Mouse (Mus musculus) heart, postnatal 4 days (tissue): ENCODE data around the gene P2rx6. TPM values are rescaled to one million over a fixed set of nuclear protein-coding genes. Genes with fewer than 3 reads are reported as not detected.
"Not testable (repeated sequence)": the region's sequence is repeated elsewhere in the genome, so short reads cannot be mapped to it uniquely, and the experiment has no call there.

Source experiments
- DNase-seq: peaks from one replicate; pipeline ENCODE4 v3.0.0; 2021
- total RNA-seq, 2 experiments: library from RNA; stranded (reverse); gene quantifications; 2 replicates each; pipeline ENCODE4 v1.2.3; 2021

The P2rx6 gene
- under 1 TPM; 0.27 to 0.36 TPM for total RNA-seq

DNA sequence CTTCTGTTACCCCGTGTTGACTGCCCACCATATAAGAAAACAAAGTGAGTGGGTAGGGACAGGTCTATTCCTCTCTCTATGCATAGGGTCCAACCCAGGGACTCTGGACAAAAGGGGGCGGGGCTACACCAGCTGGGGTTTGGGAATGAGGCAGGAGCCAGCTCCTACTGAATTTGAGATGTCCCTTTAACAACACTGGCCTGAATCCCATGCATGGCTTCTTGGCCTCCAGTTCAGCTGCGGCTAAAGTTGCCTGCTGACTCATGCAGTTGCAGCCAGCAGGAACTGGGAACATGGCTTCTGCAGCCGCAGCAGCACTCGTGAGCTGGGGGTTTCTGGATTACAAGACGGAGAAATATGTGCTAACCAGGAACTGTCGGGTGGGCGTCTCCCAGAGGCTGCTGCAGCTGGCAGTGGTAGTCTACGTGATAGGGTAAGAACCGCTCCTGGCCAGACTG is at the start of gene P2rx6:
TSS of gene P2rx6 (plus strand) at position 135 of the 458 bp plus-strand sequence.
- peak; percentile 71 for DNase-seq

DNA sequence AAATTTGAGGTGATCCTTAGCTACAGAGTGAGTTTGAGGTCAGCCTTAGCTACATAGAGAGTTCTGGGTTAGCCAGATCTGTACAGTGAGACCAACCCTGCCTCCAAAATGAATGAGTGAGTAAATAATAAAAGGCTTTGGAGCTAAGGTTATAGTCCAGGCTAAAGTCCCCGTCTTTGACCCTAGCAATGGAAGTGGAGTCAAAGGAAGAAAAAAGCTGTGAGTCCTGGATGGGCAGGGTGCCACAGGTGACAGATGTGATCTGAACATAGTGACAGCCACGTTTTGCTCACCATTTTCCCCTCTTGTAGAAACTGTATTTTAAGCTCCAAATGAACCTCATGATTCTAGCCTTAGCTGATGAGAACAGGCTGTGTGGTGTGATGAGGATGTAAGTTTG is 42.8 kb upstream of the P2rx6 start:
- DNase-seq, result no peak

DNA sequence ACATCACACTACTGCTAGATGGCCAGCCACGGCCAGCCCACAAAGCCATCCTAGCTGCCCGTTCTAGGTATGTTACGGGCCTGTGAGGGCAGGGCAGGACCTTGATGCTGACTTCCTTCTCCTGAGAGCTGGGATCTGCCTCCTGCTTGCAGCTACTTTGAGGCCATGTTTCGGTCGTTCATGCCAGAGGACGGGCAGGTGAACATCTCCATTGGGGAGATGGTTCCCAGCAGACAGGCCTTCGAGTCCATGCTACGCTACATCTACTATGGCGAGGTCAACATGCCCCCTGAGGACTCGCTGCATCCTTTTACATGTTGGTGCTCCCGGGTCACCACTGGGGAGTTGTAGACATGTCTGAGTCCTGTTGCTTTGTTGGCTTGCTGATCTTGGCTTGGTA is 37.5 kb upstream of the P2rx6 start:
- no peak for DNase-seq

DNA sequence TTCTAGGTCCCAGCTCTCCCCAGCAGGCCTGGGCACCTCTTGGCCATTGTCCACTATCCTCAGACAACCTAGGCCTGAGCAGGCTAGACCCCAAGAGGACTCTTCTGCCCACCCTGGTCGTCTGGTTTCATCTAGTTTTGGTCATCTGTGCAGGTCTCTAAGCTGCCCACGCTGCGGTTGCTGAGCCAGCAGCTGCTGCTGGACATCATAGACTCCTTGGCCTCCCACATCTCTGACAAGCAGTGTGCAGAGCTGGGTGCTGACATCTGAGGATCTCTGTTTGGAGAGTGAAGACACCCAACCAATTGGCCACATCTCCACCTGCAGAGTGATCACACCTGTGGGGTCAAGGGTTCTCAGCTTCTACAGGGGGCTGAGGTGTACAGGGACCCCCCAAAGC is 36.2 kb upstream of the P2rx6 start:
- DNase-seq, result no peak

DNA sequence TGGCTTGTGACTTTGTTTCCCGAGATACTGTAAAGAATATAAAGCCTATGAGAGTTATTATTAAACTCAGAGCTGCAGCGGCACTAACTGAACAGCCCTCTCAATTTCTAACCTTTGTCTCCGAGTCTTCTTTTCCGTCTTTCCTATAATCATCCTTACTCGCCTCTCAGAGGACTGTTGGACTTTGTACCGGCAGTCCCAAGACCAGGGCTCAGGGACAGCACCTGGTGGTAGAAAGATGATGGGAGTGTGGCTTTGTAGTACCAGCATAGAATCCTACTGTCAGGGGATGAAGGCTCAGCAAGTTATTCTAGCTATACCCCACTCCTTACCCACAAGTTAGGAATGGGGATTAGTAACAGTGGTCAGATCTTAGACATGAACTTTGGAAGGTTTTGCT is 35.5 kb upstream of the P2rx6 start:
- no peak for DNase-seq

DNA sequence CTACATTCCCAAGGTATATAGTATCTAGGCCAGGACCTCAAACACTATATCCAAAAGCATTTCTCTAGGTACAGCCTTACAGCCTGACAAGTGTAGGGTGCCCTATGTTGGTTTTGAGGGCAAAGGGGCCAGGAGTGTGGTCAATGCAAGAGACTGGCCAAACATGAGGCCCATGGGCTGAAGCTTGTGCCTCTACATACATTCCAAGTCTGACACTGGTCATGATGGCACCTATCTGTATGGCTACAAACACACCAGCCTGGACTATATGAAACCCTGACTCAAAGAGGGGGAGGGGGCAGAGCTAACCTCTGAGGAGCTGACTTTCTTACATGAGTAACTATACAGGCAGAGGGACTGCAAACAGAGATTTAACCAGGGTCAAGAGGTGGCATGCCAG is 34.1 kb upstream of the P2rx6 start:
- no peak for DNase-seq

DNA sequence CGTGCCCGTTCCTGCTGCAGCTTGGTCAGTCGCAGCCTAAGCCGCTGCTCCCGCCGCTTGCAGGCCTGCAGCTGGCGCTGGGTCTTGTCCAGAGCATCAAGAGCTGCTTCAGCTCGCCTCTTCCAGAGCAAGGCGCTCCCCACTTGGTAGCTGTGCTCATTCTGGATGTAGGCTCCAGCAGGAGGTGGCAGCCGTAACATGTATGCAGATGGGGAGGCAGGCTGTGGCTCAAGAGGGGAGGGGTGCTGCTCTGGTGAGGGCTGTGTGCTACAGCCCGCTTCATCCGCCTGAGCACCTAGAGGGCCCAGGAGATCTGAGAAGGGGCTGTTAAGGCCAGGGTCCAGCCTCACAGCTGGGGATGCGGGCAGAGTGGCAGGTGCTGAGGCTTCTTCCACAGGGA is 33.4 kb upstream of the P2rx6 start:
- no peak for DNase-seq

DNA sequence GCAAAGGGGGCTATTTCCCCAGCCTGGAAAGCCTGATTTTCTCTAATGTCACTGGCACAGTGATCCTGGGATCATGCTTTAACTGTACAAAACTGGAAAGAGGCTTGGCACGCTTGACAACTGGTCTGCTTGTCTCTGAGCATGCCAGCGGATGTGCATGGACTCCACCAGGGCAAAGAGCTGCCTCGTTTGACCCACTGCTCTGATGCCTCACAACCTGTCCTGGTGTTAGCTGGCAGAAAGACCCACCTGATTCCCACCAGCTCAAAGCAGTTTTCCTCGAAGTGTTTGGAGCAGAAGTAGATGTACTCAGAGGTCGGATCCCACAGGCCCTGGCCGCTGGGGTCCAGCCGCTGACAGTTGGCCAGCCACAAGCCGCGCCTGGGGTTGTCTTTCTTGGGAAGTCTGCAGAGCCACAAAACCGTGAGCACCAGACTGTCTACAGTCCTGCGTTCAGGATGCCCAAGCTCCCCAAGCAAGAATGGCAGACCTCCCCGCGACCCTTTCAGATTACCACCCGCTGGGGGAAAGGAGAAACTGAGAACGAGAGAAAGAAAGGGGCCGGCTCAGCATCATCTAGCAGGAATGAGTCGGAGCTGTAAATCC is 31.6 kb upstream of the P2rx6 start:
- DNase-seq, result peak; percentile 34

DNA sequence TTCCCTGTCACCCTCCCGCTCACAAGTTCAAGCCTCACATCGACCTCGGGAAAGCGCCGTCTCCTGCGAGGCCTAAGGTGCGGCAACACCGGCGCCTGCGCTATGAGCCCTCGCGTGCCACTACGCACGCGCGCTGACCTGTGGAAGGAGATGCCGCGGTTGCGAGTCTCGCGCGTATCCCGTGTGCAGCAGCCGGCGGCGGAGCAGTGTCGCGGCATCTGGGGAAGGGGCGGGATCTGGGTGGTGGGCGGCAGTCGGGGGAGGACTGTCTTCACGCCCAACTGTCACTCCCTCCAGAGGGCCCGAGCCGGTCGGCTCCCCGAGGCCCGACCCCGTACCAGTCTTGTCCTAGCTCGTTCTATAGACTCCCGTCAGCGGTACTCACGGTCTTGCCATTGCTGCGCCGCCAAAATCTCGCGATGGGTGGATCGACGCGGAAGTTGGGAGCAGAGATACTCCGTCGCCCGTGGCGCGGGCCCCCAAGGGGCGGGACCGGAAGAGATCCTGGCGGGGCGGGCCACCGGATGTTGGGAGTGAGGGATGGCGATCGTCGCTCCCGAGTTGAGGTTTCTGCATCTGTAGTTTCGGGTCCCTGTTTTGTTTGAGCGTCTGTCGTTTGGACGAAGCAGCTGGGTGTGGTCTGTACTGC is 30.9 kb upstream of the P2rx6 start, which contains the start of gene Thap7:
TSS of gene Thap7 (minus strand) at position 497 of the 649 bp plus-strand sequence.
- peak; percentile 98 for DNase-seq

DNA sequence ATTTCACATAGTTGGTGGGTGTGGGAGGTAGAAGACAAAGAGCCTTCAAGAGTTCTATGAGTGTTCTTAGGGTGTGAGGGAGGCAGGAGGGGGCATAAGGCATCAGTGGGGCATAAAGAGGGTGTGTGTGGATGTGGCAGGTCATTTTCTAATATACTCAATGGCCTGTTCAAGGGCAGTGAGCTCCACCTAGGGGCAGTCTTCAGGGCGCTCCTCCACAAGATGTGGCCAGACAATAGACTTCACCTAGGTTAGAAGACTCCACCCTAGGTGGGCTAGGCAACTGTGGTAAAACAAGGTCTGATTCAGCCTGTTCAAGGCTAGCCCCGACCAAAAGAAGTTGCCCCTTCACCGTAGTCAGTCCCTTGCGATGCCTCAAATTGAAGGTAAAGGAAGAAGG is 29.4 kb upstream of the P2rx6 start:
- DNase-seq, result no peak

DNA sequence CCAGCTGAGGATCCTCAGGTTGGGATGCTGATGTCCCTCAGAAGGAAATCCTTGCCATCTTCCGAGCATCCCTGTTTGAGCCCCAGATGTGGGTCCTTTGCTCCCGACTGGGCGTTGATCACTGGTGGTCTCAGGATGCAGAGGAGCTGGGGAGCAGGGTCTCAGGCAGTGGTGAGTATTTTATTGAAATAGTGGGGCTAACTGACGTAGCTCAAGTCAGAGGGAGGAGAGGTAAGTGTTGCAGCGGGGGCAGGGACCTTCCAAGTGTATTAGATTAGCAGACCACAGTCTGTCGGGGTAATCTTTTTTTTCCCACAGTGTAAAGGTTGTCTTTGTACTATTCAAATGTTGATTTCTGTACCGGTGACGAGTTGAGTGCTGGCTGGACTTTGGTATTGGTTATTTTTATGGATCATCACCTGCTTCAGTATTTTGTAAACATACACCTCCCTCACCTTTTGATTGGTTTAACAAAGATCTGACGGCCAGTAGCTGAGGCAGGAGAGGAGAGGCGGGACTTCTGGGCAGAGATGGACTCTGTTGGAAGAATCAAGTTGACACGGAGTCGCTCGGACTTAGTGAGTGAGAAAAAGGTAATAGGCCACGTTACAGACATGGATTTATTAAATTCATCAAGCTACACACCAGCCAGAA is 28.9 kb upstream of the P2rx6 start:
- DNase-seq, result no peak

DNA sequence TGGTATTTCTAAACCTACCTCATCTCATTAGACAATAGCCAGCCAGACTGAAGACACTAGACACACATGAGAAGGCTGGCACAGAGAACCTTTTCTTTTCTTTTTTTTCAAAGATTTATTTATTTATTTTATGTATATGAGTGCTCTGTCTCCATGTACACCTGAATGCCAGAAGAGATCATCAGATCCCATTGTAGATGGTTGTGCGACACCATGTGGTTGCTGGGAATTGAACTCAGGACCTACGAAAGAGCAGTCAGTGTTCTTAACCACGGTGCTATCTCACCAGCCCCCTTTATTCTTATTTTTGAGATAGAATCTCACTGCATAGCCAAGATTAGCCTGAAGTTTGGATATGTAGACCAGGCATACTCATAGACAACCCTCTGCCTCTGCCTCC is 25.1 kb upstream of the P2rx6 start:
- no peak for DNase-seq

DNA sequence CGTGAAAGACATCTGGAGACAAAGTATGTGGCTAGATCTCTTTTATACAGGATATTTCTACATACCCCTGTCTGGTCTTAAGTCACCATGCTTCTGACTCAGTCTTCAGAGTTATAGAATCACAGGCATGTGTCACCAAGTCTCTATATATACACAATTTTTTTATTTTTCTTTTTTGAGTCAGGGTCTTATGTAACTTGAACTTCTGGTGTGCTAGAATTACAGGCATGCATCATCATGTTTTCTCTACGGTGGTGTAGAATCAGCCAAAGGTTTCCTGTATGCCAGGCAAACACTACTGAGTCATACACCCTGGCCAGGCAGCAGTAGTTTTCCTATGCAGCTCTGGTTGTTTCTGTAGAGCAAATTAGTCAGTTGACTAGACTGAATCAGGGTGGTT is 19.1 kb upstream of the P2rx6 start:
- no peak for DNase-seq

DNA sequence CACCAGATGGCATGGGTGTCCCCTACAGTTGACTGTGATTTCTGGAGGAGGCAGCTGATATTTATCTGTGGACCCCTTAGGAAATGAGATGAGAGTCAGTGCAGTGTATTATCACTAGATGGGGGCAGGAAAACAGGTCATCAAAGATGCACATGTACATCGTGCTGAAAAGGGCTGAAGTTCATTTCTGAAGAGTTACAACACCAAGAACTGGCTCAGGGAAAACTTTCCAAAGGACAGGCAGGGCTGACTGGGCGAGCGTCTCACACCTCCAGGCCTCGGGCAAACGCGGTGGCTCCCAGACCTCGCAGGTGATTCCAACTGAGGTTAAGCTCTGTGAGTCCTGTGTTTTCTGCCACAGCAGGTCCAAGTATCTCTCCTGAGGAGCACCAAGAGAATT is 8.8 kb upstream of the P2rx6 start:
- no peak for DNase-seq

DNA sequence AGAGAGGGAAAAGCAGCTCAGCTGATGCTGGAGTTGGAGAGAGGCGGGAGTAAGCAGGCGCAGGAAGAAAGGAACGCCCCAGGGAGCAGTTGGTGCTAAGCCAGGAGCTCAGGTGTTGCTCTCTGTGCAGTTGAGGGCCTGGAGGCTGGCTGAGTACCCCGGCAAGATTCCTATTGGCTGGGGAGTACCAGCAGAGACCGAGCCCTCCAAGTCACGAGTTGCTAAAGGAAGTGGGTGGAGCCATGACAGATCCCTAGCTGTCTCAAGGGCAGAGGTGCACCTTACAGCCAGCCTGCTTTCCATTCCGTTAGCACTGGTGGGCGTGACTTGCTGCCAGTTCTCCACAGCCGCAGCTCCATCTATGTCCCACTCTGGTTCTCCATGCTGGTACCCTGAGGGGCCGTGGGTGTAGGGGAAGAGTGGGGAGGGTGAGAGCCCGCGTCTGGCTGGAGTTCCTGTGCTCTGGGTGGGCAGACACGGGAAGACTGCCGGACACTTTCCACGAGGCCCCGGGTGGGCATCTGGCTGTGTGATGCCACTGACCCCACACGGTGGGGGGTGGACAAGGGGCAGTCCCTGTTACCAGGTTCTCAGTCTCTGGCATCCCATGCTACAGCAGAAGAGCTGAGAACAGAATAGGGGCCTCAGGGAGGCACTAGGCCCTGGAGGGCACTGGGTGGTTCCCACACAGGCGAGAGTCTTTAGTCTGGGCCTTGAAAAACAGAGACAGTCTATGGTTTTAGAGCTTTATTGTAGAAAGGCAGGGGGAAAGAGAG is 7.6 kb upstream of the P2rx6 start:
- peak; percentile 25 for DNase-seq

DNA sequence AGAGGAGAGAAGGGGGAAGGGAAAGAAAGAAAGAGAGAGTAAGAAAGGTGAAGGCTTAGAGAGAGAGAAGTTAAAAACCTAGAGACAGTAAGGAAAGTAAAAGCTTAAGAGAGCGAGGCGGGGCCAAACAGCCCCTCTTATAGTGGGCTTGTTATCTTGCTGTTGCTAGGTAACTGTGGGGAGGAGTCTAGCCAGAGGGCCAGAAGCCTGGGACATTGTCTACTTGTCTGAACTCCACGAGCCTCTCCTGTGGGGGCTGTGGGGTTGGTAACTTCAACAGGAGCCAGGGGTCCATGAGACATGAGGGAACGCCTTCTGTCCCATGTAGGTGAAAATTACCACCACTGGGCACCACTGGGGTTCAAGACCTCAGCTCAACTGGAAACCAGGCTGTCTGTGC is 7.0 kb upstream of the P2rx6 start:
- DNase-seq, result not testable (repeated sequence)

DNA sequence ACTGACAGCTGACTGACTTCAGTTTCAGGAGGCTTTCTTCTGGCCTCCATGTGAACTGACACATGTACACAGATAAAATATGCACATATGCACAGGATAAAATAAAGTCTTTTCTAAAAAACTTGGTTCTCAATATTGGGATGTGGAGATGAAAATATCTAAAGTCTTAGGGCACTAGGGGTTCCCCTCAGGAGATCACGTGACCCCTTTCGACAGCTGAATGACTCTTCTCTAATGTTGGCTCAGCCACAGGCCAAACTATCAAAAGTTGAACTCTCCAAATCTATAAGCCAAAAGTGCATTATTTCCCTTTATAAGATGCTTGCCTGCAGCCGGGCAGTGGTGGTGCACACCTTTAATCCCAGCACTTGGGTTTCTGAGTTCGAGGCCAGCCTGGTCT is 5.5 kb upstream of the P2rx6 start:
- DNase-seq, result no peak

DNA sequence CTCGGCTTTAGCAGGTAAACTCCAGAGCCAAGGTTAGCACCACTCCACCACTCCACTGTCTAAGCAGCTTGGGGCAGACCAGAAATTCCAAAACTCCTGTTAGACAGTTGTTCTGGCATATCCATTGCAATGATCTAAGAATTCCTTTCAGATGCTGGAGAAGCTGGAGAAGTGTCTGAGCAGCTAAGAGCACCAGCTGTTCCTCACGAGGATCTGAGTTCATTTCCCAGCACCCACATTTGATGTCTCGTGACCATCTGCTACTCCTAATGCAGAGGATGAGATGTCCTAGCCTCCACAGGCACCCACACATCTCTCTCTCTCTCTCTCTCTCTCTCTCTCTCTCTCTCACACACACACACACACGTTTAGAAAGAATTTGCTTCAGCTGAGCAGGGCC is 4.8 kb upstream of the P2rx6 start:
- no peak for DNase-seq

DNA sequence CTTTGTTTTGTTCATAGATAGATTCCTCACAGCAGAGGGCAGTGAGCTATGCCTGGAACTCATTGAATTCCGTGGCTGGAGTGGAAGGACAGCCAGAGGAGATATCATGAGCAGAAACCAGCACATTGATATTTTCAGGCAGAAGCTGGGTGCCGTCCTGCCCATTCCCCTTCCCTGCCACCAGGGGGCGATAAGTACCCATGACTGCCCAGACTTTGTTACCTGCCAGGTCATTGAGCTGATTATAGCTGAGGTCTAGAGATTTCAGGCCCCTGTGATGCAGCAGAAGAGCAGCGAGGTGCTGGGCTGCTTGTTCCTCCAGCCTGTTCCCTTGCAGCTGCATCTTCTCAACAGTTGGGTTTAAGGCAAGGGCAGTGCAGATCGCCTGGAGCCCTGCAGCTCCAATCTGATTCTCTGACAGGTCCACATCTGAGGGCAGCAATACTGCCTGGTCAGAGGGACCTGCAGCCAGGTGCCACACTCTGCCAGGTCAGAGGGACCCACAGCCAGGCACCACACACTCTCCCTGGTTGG is 3.7 kb upstream of the P2rx6 start:
- peak; percentile 83 for DNase-seq

DNA sequence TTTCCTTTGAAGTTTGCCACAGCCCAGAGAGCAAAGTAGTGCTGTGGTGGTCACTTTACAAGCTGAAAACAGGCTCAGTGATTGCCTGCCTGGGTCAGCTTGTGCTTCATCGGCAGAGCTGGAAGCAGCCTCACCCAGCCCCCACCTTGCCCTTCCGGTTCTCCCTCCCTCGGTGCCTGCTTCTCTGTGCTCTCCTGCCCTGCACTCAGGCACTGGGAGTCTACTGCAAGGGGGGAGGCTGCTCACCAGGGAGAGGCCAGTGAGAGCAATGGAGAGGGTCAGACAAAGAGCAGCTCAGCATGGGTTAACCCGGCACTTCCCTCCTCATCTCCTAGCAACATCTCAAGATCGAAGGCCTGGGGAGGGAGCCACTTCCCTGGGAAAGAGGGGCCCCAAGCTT is 2.9 kb upstream of the P2rx6 start:
- DNase-seq, result no peak

DNA sequence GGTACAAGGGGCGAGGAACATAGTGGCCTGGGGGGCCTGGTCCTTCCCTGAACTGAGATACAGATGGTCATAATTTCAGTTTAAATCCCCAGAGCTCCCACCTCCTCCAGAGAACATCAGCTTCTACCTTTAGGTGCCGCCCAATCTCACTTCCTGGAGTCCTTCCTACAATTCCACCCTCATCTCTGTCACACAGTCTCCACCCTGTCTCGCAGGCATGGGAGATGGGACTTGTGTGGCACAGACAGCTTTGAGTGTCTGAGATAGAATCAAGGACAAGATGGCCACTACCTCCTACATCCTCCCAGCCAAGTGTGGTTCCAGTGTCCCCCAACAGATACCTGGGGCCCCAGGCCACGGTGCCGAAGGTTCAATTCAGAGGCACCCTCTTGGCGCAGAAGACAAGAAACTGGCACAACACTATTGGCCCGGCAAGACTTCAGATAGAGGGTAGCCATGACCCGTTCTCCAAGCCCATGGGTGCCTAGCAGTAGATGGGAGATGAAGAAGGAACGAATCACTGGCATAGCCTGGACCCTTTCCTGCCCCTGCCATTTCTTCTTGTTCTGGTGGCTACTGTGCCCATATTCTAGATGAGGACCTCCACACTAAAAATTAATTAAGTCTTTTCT is 2.2 kb upstream of the P2rx6 start:
- DNase-seq, result no peak

DNA sequence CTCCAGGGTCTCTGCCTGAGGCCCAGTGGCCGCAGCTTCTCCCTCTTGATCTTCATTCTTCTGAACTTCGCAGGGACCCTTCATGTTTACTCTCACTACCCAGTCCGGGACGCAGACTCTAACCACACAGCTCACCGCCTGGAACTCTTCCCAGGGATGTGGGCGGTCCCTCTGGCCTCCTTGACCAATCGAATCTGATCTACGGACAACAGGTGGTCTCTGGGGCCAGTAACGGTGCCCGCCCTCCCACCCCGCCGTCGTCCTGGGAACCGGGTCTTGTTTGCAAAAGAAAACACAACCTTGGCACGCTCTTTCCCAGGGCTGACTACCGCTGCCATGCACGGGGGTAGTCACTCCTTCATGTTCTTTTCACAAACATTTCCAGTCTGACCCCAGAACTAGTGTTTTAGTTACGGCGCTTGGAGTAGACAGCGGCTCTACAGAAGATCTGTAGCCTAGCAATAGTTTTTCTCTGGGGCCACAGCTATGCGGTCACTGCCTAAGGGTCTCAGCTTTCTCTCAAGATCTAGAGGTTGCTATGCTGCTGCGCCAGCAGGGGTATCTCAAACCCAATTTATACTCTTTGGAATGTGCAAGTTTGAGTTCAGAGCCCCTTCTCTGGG is 446 bp upstream of the P2rx6 start, which contains the start of gene Lrrc74b:
TSS of gene Lrrc74b (minus strand) at position 120 of the 623 bp plus-strand sequence.
- peak; percentile 84 for DNase-seq
